Mouse (Mus musculus): ENCODE measurements at regions not wholly inside any gene's neighbourhood (a gene's known extent, or its start where the extent isn't known, plus 50 kb on each side); places are given as distances from the start of the nearest gene placed in this dataset.

GRCm38 (mm10) chr2:116810116-116810515, 68.4 kb upstream of the Tmco5 start:
- DNase-seq: no peak

GRCm38 (mm10) chr2:116812869-116813558, 65.5 kb upstream of the Tmco5 start:
- peak; percentile 7 for DNase-seq

GRCm38 (mm10) chr2:116813559-116813895, 65.0 kb upstream of the Tmco5 start:
- DNase-seq: no peak

DNA sequence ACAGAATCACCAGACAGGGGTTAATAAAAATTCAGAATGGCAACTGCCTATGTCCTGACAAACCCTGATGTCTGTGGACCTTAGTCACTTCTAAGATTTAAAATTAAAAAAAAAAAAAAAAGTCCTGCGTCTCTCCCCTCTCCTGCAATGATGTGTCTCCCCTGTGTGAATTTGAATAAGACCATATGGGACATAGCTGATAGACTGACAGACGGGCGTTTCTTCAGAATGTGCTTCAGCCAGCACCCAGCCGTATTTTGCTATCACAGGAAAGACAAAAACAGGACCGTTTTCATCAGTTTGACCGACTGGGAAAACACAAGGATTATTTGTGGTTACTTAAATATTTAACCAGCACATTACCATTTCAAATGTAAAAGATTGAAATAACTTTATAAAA, 61.4 kb upstream of the Tmco5 start:
- no peak for DNase-seq

GRCm38 (mm10) chr2:116817561-116817960, 60.9 kb upstream of the Tmco5 start:
- no peak for DNase-seq

- DNase-seq: no peak
These were observed 59.9 kb upstream of the Tmco5 start for GRCm38 (mm10) chr2:116818550-116818949.

- no peak for DNase-seq
These were observed 59.3 kb upstream of the Tmco5 start for GRCm38 (mm10) chr2:116819016-116819687.

GRCm38 (mm10) chr2:116820831-116821745, 57.4 kb upstream of the Tmco5 start:
- peak; percentile 14 for DNase-seq

Data from lung, postnatal 14 days (tissue).